Mouse (Mus musculus) erythroblast, embryonic 14.5 days (primary cell): ENCODE measurements around the gene Adad2.

Experiments used
- GATA1 ChIP-seq: IDR thresholded peaks from 2 replicates; pipeline ENCODE4 v1.6.1; 2012; ENCODE audit warnings: low read length, inconsistent platforms, mixed read lengths
- TAL1 ChIP-seq: IDR thresholded peaks from 3 replicates; pipeline ENCODE4 v1.6.1; 2012; ENCODE audit warnings: low read length, inconsistent platforms, mixed read lengths

DNA sequence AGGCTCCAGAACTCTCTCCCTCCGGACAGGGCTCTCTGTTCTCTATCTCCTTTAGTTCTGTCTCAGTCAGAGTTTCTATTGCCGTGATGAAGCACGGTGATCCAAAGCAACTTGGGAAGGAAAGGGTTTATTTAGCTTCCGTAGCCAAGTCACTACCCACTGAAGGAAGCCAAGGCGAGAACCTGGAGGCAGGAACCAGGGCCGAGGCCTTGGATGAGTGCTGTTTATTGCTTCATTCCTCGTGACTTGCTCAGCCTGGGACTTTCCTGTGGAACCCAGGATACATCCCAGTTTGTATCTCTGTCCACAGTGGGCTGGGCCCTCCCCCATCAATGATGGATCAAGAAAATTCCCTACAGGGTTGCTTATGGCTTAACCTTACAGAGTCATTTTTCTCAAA lies 24.2 kb downstream of the Adad2 start:
- TF ChIP-seq GATA1 (no peak), TAL1 (no peak)
